Mouse (Mus musculus): ENCODE results near the gene Nr3c2.

GRCm38 (mm10) chr8:77223123-77223522 is 323.9 kb downstream of the Nr3c2 start:
- TF ChIP-seq CTCF (conservative IDR thresholded peaks at IDR 0.05; ENCODE audit: insufficient read depth, insufficient read length, low read depth, low read length) (no peak), POLR2A (IDR thresholded peaks at IDR 0.05; ENCODE audit: low read depth, low read length) (no peak)

Data from kidney, adult 2 months (tissue).